In the genomic region with DNA sequence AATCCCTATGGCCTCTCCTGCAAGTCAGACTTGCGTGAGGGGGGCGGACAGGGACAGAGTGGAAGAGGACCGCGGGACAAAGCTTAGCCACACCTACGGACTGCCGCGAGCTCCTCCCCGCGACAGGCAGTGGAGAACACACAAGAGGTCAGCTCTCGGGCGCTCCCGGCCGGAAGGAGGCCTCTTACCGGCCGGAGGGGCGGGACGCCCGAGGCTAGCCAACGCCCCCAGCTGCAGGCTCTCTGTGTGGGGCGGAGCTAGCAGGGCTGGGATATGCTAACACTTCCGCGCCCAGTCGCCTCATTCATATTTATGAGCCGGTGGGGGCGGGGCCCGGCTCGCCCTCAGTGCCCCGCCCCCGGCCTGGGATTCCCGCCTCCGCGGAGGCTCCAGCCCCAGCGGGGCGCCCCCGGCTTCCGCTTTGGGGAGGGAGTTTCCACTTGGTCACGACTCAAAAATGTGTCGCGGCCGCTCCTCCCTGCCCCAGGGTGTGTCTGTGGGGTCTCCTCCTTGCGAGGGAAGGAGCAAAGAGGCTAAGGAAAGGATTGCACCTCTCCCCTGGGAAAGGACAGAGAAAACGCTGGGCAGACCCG, we compare ENCODE assay signal across 8 mouse cellular contexts. TPM values are rescaled to one million over a fixed set of nuclear protein-coding genes. Genes with fewer than 3 reads are reported as not detected.
A peak's percentile ranks its signal among the peaks of the same experiment; 100 is the strongest.
DNase-seq lines count a peak whose midpoint lies in the region; ATAC-seq lines count a peak whose summit lies in the region.

No protein-coding gene starts in this region.

- 0% methylated on average over 41 of the region's 43 CpGs for WGBS in hindbrain, embryonic 14.5 days

- peak overlapping the region; percentile 65 for H3K27ac ChIP-seq in hindbrain, embryonic 14.5 days

- ATAC-seq in hindbrain, embryonic 14.5 days (ENCODE audit: low FRiP score): peak; percentile 96

- H3K4me2 ChIP-seq in hindbrain, embryonic 14.5 days (replicated peaks): peak overlapping the region; percentile 74

- H3K36me3 ChIP-seq in hindbrain, embryonic 14.5 days (replicated peaks; ENCODE audit: control insufficient read depth, insufficient read depth): peaks cover 6% of the 10 kb centered on the region; the same call in 1 of the 2 replicates

- H3K9ac ChIP-seq in hindbrain, embryonic 14.5 days: peak overlapping the region; percentile 62

- DNase-seq in R1 (ENCODE audit: low read depth, low spot score): peak; percentile 99
- peak; percentile 89 to 94 for DNase-seq in cerebellum, postnatal 25 days
- DNase-seq in frontal cortex, postnatal 25 days (ENCODE audit: low spot score in 2 of 2): peak; percentile 68 to 73
- DNase-seq in hindbrain, embryonic 14.5 days (ENCODE audit: low spot score): peak; percentile 90
- peak; percentile 85 to 88 for DNase-seq in layer of hippocampus, postnatal 36 days
- DNase-seq in lung, postnatal 36 days: peak; percentile 99
- DNase-seq in retina, postnatal 1 day: peak; percentile 99
- peak; percentile 91 to 97 for DNase-seq in urinary bladder, adult 18-20 months (ENCODE audit: low spot score in 2 of 2)

- no peaks in the 10 kb centered on the region for H3K27me3 ChIP-seq in hindbrain, embryonic 14.5 days (ENCODE audit: control insufficient read depth, insufficient read depth, low read length)

- peak overlapping the region; percentile 44 for H3K4me3 ChIP-seq in hindbrain, embryonic 14.5 days (replicated peaks; ENCODE audit: low read length)

- no peaks in the 10 kb centered on the region for H3K9me3 ChIP-seq in hindbrain, embryonic 14.5 days (ENCODE audit: control insufficient read depth, low read length)

- peaks cover 12% of the 10 kb centered on the region; the same call in 1 of the 2 replicates for H3K4me1 ChIP-seq in hindbrain, embryonic 14.5 days (replicated peaks; ENCODE audit: control insufficient read depth, insufficient read depth, low read length)

RNA-seq across cellular contexts. Expression of gene Glis2, which starts 7.9 kb away (rescaled TPM):
- 18.1 and 19.0 TPM in 2 replicates for polyA plus RNA-seq in hindbrain, embryonic 14.5 days (2014; fragmentation: Nextera tagmentation; extraction: Ambion mirVana)
- total RNA-seq in layer of hippocampus, postnatal 36 days (2021): 10 to 100 TPM; 13.1 to 14.6 TPM

RNA-seq across cellular contexts. Expression of gene Tfap4, which starts 27.0 kb away (rescaled TPM):
- 8.2 and 8.8 TPM in 2 replicates for polyA plus RNA-seq in hindbrain, embryonic 14.5 days (2014; fragmentation: Nextera tagmentation; extraction: Ambion mirVana)
- total RNA-seq in layer of hippocampus, postnatal 36 days (2021): 1 to 10 TPM; 4.3 to 4.7 TPM

RNA-seq across cellular contexts. Expression of gene Pam16, which starts 38.2 kb away (rescaled TPM):
- 174 and 193 TPM in 2 replicates for polyA plus RNA-seq in hindbrain, embryonic 14.5 days (2014; fragmentation: Nextera tagmentation; extraction: Ambion mirVana)
- 10 to 100 TPM; 84.4 to 90.4 TPM for total RNA-seq in layer of hippocampus, postnatal 36 days (2021)

RNA-seq across cellular contexts. Expression of gene Srl, which starts 45.0 kb away (rescaled TPM):
- polyA plus RNA-seq in hindbrain, embryonic 14.5 days (2014; fragmentation: Nextera tagmentation; extraction: Ambion mirVana): 28.0 and 31.2 TPM in 2 replicates
- total RNA-seq in layer of hippocampus, postnatal 36 days (2021): 10 to 100 TPM; 13.6 to 14.1 TPM

RNA-seq across cellular contexts. Expression of gene Vasn, which starts 53.1 kb away (rescaled TPM):
- polyA plus RNA-seq in hindbrain, embryonic 14.5 days (2014; fragmentation: Nextera tagmentation; extraction: Ambion mirVana): 6.4 and 6.6 TPM in 2 replicates
- total RNA-seq in layer of hippocampus, postnatal 36 days (2021): 1 to 10 TPM; 4.4 to 5.7 TPM

Comparison
In these comparisons a context has a peak if more than half of its experiments do, and no peak if none do; other contexts are left out.
1. Peak in every context shown above with its lines: DNase-seq, ATAC-seq, H3K4me3 ChIP-seq and H3K27ac ChIP-seq.